Mouse (Mus musculus) splenic B cell, adult 2 months (primary cell): ENCODE results near the gene Tmem79.
"Not testable (repeated sequence)": the region's sequence is repeated elsewhere in the genome, so short reads cannot be mapped to it uniquely, and the experiment has no call there.

ENCODE experiments used
- DNase-seq: peaks from one replicate; pipeline ENCODE4 v3.0.0-alpha.2; 2011; ENCODE audit warnings: low read depth, low spot score
- H3K27me3 ChIP-seq: 2 replicates; pipeline ENCODE4 v1.6.1; 2012; ENCODE audit warnings: mild to moderate bottlenecking, low read length, moderate library complexity, mixed read lengths; ENCODE audit not compliant: control insufficient read depth, poor library complexity, insufficient read depth, severe bottlenecking
- H3K36me3 ChIP-seq: 2 replicates; pipeline ENCODE4 v1.6.1; 2012; ENCODE audit warnings: mild to moderate bottlenecking, low read length, moderate library complexity, mixed read lengths; ENCODE audit not compliant: control insufficient read depth, poor library complexity, insufficient read depth, severe bottlenecking

The Tmem79 gene

DNA sequence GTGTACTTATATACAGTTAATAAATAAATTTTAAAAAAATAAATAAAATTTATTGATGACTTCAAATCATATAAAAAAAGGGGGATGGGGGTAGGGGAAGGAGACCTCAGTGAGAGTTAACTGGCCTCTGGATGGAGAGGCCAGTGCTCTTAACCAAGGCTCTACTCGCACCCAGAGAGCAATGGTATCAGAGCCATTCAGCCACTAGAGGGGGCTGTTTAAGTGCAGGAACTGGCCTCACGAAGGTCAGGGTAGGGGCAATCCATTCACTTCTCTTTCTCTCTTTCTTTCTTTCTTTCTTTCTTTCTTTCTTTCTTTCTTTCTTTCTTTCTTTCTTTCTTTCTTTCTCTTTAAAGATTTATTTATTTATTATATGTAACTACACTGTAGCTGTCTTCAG, 4.7 kb downstream of the Tmem79 start:
- H3K36me3 ChIP-seq: peaks cover 2% of the 10 kb centered on the region

GRCm38 (mm10) chr3:88328956-88329355, 7.0 kb downstream of the Tmem79 start:
- Histone ChIP-seq H3K36me3 (peaks cover 2% of the 10 kb centered on the region), H3K27me3 (no peaks in the 10 kb centered on the region)
- no peak for DNase-seq

More for the DNA sequence above, 4.7 kb downstream of the Tmem79 start:
- peak; percentile 83 for DNase-seq
- H3K27me3 ChIP-seq: no peaks in the 10 kb centered on the region

- peaks cover 6% of the 10 kb centered on the region for H3K36me3 ChIP-seq
- H3K27me3 ChIP-seq: no peaks in the 10 kb centered on the region
- DNase-seq: peak; percentile 74
Measured at GRCm38 (mm10) chr3:88324951-88325405, 11.0 kb downstream of the Tmem79 start, which contains the start of gene Glmp. Glmp (plus strand) TSS chr3:88325023.

- DNase-seq: no peak
- peaks cover 18% of the 10 kb centered on the region for H3K36me3 ChIP-seq
- H3K27me3 ChIP-seq: no peaks in the 10 kb centered on the region
Measured at GRCm38 (mm10) chr3:88299172-88299571, 36.8 kb downstream of the Tmem79 start.

DNA sequence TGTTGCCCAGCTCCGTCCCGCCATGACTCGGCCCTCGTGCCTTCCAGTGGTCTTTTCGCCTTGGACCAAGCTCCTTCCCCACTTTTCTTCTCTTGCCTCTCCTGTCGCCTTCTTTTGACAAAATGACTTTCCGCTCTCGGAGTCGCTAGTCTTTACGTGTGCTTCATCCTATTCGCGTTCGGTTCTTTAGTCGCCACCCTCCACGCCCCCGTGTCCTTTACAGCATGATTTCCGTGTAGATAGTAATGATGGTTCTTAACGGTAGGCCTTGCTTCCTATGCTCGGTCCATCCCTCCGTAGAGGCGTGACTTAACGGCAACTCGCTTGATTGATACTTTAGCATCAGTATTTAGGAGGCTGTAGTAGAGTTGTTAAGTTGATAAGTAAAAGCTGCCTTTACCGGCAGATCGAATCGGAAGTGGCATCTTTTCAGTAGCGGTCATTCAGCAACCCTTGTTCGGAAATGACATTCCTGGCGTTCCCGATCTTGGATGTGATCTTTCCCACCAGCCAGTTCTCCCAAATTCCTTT, 38.6 kb downstream of the Tmem79 start:
- Histone ChIP-seq H3K36me3 (peaks cover 12% of the 10 kb centered on the region), H3K27me3 (no peaks in the 10 kb centered on the region)
- peak; percentile 68 for DNase-seq

- peak; percentile 100 for DNase-seq
- H3K36me3 ChIP-seq: peaks cover 12% of the 10 kb centered on the region
- H3K27me3 ChIP-seq: no peaks in the 10 kb centered on the region
Measured at GRCm38 (mm10) chr3:88296561-88297318, 39.2 kb downstream of the Tmem79 start, which contains the start of the genes Tsacc and Cct3. Tsacc (minus strand) TSS chr3:88296999. Cct3 (plus strand) TSS chr3:88297116.

DNA sequence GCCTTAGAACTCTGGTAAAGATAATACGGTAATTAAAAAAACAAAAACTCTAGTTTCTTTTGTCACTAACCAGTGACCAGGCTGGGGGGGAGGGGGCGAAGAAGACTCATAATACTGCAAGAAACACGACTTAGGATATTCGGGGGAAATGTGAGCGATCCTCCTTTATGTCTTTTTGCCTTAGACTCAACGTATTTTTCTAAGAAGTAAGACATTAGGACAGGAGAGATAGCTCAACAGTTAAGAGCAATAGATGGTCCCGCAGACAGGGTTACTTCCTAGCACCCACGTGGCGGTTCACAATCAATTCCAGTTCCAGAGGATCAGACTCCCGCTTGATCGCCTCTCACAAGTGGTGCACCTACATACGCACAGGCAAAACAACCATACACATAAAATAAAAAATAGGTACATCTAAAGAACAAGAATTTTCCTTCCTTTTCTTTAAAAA, 39.8 kb downstream of the Tmem79 start:
- H3K36me3 ChIP-seq: peaks cover 11% of the 10 kb centered on the region
- no peak for DNase-seq
- no peaks in the 10 kb centered on the region for H3K27me3 ChIP-seq

GRCm38 (mm10) chr3:88295272-88295671, 40.7 kb downstream of the Tmem79 start:
- DNase-seq, H3K36me3 ChIP-seq, H3K27me3 ChIP-seq: not testable (repeated sequence)

GRCm38 (mm10) chr3:88291970-88292369, 44.0 kb downstream of the Tmem79 start:
- Histone ChIP-seq H3K36me3 (no peaks in the 10 kb centered on the region), H3K27me3 (no peaks in the 10 kb centered on the region)
- peak; percentile 46 for DNase-seq

GRCm38 (mm10) chr3:88288133-88288713, 47.7 kb downstream of the Tmem79 start:
- H3K27me3 ChIP-seq, H3K36me3 ChIP-seq, DNase-seq: not testable (repeated sequence)

GRCm38 (mm10) chr3:88287110-88287509, 48.8 kb downstream of the Tmem79 start, which contains the start of gene Gm38392:
Gm38392 (minus strand) TSS chr3:88287210.
- Histone ChIP-seq H3K36me3 (no peaks in the 10 kb centered on the region), H3K27me3 (no peaks in the 10 kb centered on the region)
- DNase-seq: no peak

GRCm38 (mm10) chr3:88285565-88285895, 50.4 kb downstream of the Tmem79 start:
- H3K27me3 ChIP-seq, DNase-seq, H3K36me3 ChIP-seq: not testable (repeated sequence)

DNA sequence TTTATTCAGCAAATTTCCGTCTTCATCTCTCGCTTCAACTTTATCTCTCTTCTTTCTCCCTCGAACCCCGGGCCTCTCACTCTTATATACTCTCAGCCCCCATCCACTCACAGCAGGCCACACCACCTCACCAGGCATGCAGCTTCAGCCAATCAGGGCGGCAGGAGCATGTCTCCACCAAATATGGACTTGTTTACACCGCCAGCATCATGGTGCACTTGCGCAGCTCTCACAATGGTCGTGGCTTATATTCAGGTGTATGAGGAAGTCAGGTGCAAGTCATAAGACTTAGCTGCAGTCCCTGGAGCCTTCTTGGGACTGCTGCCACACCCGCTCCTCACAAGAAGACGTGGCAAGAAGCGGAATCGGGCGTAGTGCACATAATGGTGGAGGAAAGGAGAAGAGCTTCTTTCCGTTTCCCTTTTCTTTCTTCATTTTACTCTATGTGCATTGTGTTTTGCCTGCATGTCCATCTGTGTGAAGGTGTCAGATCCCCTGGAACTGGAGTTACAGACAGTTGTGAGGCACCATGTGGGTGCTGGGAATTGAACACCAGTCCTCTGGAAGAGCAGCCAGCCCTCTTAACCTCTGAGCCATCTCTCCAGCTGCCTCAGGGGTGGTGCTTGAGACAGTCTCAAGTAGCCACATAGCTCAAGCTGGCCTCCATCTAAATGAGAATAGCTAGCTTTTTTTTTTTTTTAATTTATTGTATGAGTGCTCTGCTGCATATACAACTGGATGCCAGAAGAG, 51.0 kb downstream of the Tmem79 start:
- DNase-seq, H3K36me3 ChIP-seq, H3K27me3 ChIP-seq: not testable (repeated sequence)

- not testable (repeated sequence) for DNase-seq, H3K27me3 ChIP-seq, H3K36me3 ChIP-seq
Measured at GRCm38 (mm10) chr3:88281141-88281916, 54.6 kb downstream of the Tmem79 start.
